Mouse (Mus musculus): Measurements from ENCODE around the gene Lypla2. TPM values are rescaled to one million over a fixed set of nuclear protein-coding genes. Genes with fewer than 3 reads are reported as not detected.

The Lypla2 gene
- 122 and 124 TPM in 2 replicates for polyA plus RNA-seq (2015; fragmentation: Nextera tagmentation; extraction: Ambion mirVana)

DNA sequence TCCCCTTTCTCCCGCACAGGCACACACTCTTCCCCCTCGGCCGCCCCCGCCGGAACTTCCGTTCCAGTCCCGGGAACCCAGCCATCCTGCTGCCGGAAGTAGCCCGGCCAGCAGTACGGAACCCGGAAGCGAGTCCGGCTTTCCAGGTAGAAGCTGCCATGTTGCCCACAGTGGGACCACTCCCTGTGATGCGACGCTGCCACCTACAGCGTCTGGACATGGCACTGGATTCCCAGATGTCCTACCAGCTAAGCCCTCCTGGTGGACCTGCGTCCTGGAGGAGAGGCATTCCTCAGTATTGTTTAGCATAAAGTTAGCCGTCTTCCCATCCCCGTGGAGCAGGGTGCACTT, at the start of gene Lypla2:
TSS of gene Lypla2 (minus strand) at position 71 of the 351 bp plus-strand sequence.
- Histone ChIP-seq H3K36me3 (peaks cover 62% of the 10 kb centered on the region), H3K4me1 (peaks cover 17% of the 10 kb centered on the region), H3K27ac (peak within 1 kb of the TSS; percentile 60), H3K27me3 (no peaks in the 10 kb centered on the region), H3K4me2 (peak within 1 kb of the TSS; percentile 91), H3K9ac (peak within 1 kb of the TSS; percentile 95), H3K9me3 (no peaks in the 10 kb centered on the region), H3K4me3 (peak within 1 kb of the TSS; percentile 95)
- ATAC-seq (ENCODE audit: borderline replicate concordance, extremely low read depth, low FRiP score, low TSS enrichment) = peak; percentile 82
- under 1% methylated on average over 19 of the region's 19 CpGs for WGBS

DNA sequence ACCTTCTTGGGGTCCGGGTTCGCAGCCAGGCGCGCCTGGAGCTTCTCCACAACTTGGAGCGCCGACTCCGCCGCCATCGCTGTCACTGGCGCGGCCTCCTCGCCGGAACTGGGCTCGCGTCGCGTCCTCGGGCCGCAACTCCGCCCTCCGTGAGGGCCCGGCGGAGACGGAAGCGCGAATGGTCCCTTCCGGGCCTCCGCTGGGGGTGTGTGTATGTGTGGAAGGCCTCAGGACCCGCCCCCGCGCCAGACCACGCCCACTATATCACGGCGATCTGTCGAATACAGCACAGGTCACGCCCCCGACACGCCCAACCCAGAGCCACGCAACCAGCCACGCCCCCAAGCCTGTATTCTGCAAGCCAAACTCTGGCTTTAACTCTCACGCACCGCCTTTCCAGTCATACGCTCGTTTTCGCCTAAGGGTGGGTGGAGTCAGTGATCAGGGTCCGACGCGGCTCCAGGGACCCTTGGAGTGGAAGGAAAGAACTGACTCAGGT, 49.2 kb upstream of the Lypla2 start, which contains the start of gene Eloa:
TSS of gene Eloa (minus strand) at position 215 of the 499 bp plus-strand sequence.
- no peaks in the 10 kb centered on the region for H3K9me3 ChIP-seq
- H3K27me3 ChIP-seq = no peaks in the 10 kb centered on the region
- peak; percentile 100 for ATAC-seq (ENCODE audit: borderline replicate concordance, extremely low read depth, low FRiP score, low TSS enrichment)
- peak within 1 kb of the TSS; percentile 71 for H3K27ac ChIP-seq
- peaks cover 14% of the 10 kb centered on the region for H3K4me1 ChIP-seq
- WGBS = 2% methylated on average over 42 of the region's 48 CpGs
- H3K9ac ChIP-seq = peak within 1 kb of the TSS; percentile 98
- H3K36me3 ChIP-seq = no peaks in the 10 kb centered on the region
- peak within 1 kb of the TSS; percentile 73 for H3K4me2 ChIP-seq
- H3K4me3 ChIP-seq = peak within 1 kb of the TSS; percentile 93

DNA sequence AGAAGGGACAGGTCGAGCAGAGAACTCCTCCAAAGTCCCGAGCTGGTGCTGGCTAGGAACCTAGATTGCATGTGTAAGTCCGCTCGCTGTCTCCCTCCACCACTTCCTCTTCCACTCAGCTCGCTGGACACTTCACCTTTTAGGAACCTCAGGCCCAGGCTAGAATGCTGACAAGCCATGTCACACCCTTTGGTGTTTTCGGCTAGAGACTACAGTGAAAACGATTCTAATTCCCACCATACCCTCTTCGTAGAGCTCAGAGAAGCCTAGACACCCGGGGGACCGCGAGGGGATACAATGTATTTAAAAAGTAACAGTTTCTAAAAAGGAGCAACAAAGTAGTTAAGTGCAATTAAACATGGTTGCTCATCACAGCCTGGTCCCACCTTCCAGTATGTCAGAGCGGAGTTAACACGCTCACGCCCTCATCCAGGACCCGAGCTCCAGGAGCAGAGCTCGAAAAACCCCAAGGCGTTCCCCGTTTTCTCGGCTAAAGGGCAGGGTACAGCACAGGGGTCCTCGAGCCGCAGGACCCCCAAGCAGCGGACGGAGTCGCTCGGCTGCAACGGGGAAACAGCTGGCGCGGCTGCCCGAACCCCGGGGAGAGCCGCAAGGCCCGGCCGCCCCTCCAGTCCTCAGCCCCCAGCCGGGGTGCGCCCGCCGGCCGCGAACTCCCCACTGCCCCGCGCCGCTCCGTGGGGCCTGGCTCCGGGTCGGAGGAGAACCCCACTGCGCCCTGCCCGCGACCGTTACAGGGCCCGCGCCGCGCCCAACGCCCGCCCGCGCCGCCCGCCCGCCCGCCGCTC, 48.5 kb upstream of the Lypla2 start:
- peaks cover 14% of the 10 kb centered on the region for H3K4me1 ChIP-seq

DNA sequence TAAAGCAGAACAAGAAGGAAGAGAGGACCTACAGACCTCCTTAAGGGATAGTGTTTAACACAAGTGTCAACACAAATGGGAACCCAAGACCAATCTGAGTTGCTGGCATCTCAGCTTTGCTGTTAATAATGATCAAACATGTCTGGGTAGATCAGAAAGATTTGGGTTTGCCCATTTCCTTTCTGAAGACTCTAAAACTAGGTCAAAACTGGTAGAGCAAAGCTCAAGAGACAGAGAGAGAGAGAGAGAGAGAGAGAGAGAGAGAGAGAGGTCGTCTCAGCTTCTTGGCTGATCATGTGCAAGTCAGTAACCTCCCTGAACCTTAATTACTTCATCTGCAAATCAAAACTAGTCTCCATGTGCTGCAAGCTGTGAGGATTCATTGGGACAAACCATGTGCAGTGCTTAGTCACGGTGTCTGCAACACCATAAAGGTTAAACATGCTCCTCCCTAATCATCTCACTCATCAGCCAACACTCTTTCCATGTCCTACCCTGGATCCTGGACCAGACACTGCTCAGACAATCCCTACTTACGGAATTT, 43.7 kb upstream of the Lypla2 start:
- WGBS = 66% methylated on average over 3 of the region's 3 CpGs
- no peak for ATAC-seq (ENCODE audit: borderline replicate concordance, extremely low read depth, low FRiP score, low TSS enrichment)

More for the DNA sequence above, 48.5 kb upstream of the Lypla2 start:
- H3K9me3 ChIP-seq = no peaks in the 10 kb centered on the region
- H3K4me2 ChIP-seq = peak overlapping the region; percentile 73
- no peaks in the 10 kb centered on the region for H3K36me3 ChIP-seq
- H3K9ac ChIP-seq = peak overlapping the region; percentile 98
- H3K27ac ChIP-seq = peak overlapping the region; percentile 71
- H3K4me3 ChIP-seq = peak overlapping the region; percentile 93
- ATAC-seq (ENCODE audit: borderline replicate concordance, extremely low read depth, low FRiP score, low TSS enrichment) = peak; percentile 80
- under 1% methylated on average over 60 of the region's 62 CpGs for WGBS
- no peaks in the 10 kb centered on the region for H3K27me3 ChIP-seq

DNA sequence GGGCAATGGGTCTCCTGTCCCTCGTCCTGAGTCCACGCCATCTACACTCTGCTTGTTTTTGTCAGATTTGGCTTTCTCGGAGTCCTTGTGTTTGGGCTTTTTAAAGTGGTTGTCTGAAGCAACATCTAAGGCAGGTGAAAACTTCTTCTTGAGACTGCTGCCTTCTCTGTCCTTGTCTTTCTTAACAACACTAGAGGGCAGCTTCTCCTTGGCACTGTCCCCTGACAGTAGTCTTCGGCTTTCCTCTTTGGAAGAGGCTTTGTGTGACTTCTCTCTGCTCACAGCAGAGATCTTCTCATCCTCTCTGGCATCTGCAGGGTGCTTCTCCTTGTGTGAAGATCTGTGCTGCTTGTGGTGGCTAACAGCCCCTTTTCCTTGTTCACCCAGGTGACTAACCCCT, 38.2 kb upstream of the Lypla2 start:
- no peaks in the 10 kb centered on the region for H3K27me3 ChIP-seq
- H3K4me1 ChIP-seq = no peaks in the 10 kb centered on the region
- no peak overlapping the region for H3K4me3 ChIP-seq
- no peak for ATAC-seq (ENCODE audit: borderline replicate concordance, extremely low read depth, low FRiP score, low TSS enrichment)
- no peak overlapping the region for H3K9ac ChIP-seq
- peaks cover 77% of the 10 kb centered on the region for H3K36me3 ChIP-seq
- H3K9me3 ChIP-seq = no peaks in the 10 kb centered on the region
- 88% methylated on average over 4 of the region's 4 CpGs for WGBS
- no peak overlapping the region for H3K4me2 ChIP-seq
- H3K27ac ChIP-seq = no peak overlapping the region

More for the DNA sequence above, 43.7 kb upstream of the Lypla2 start:
- Histone ChIP-seq H3K4me2 (no peak overlapping the region), H3K4me1 (peaks cover 14% of the 10 kb centered on the region), H3K27ac (no peak overlapping the region), H3K27me3 (no peaks in the 10 kb centered on the region), H3K9ac (no peak overlapping the region), H3K4me3 (no peak overlapping the region), H3K36me3 (peaks cover 28% of the 10 kb centered on the region), H3K9me3 (no peaks in the 10 kb centered on the region)

DNA sequence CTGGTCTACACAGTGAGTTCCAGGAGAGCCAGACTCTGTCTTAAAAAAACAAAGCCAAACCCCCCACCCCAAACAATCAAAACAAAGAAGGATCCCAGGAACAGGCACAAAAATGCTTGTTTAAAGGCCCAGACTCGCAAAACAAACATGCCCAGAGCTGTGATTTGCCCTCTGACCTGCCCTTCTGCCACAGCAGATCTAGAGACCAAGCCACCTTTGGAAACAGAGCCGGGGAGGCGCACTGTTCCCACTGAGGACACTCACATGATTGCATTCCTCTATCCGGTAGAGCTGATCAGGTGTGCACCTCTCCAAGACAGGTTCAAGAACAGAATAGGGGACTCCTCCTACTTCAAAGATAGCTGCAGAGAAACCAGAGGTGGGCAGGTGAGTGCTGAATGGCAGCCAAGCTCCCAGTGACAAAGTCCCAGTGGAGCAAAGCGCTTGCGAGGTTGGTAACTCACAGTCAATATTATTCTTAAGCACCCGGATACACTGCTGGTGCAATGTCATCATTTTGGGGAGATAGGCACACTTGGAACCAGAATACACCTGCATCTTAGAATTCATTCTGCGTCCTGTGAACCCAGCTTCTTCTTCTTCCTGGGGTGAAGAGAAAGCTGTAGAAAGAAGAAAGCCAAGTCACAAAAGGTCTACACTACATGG, 36.5 kb upstream of the Lypla2 start:
- Histone ChIP-seq H3K4me1 (no peaks in the 10 kb centered on the region), H3K4me3 (no peak overlapping the region), H3K9me3 (no peaks in the 10 kb centered on the region), H3K4me2 (no peak overlapping the region), H3K27me3 (no peaks in the 10 kb centered on the region), H3K36me3 (peaks cover 91% of the 10 kb centered on the region), H3K9ac (no peak overlapping the region), H3K27ac (no peak overlapping the region)
- no peak for ATAC-seq (ENCODE audit: borderline replicate concordance, extremely low read depth, low FRiP score, low TSS enrichment)
- WGBS = 81% methylated on average over 8 of the region's 8 CpGs

DNA sequence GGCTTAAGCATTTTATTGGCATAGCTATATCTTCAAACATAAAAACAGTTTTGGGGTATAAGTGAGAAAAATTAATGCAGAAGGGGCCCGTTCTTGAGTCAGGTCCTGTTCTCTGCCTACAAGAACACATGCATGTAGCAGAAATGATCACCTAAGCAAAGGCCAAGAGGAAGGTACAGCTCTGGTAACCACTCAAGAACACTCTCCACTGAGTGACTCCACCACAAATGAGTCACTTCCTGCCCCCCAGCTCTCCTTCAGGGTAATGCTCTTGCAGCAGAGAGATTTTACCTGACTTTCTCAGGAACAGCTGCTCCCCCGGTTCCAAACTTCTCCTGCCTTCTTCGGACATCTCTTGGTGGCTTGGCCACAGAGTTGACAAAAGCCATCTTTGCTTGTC, 34.4 kb upstream of the Lypla2 start:
- Histone ChIP-seq H3K4me1 (no peaks in the 10 kb centered on the region), H3K36me3 (peaks cover 92% of the 10 kb centered on the region), H3K4me2 (no peak overlapping the region), H3K27me3 (no peaks in the 10 kb centered on the region), H3K4me3 (no peak overlapping the region), H3K9ac (no peak overlapping the region), H3K27ac (no peak overlapping the region), H3K9me3 (no peaks in the 10 kb centered on the region)
- WGBS = 81% methylated on average over 3 of the region's 3 CpGs
- no peak for ATAC-seq (ENCODE audit: borderline replicate concordance, extremely low read depth, low FRiP score, low TSS enrichment)

DNA sequence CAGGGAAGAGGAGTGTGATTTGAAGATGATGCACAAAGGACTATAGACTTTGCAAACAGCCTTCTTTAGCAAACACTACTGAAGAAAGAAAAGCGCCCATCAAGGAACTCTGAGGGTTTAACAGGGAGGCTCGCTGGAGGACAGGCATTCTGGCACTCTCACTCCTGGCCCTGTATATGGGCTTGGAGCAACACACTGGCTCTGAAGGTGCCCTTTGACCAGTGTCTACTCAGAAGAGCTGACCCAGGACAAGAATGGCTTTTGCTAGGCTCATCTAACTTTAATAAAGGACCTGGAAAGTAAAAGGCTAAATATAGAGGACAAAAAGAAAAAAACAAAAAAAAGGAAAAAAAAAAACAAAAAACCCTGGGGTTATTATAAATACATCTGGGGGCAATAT, 32.5 kb upstream of the Lypla2 start:
- WGBS = 91% methylated on average over 2 of the region's 2 CpGs
- Histone ChIP-seq H3K36me3 (peaks cover 76% of the 10 kb centered on the region), H3K4me2 (no peak overlapping the region), H3K4me3 (no peak overlapping the region), H3K27me3 (no peaks in the 10 kb centered on the region), H3K27ac (no peak overlapping the region), H3K4me1 (no peaks in the 10 kb centered on the region), H3K9me3 (no peaks in the 10 kb centered on the region), H3K9ac (no peak overlapping the region)
- ATAC-seq (ENCODE audit: borderline replicate concordance, extremely low read depth, low FRiP score, low TSS enrichment) = no peak

DNA sequence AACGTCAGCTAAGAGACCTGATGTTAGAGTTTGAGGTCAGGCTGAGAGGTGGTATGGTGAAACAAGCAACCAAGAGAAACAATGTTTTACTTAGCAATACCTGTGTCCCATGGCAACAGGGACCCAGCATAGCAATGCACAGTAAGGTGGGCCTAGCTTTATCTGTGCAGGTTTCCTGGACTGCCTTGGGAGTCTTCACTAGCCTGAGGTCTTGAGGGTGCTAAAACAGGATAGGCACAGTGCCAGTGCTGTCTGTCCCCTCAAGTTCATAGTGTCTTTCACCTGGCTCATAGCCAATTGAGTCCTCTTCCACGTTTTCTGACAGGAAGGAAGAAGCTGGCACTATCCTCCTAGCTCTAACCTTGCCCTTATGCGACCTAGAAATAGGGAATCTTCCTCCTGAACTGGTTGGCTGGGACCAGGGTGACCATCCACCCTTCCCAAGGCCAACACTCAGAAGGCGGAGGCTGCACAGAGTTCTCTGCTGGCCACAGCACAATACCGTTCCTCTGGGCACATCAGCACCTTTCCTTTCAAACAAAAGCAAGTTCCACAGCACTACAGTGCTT, 31.8 kb upstream of the Lypla2 start:
- H3K4me3 ChIP-seq = no peak overlapping the region
- peaks cover 69% of the 10 kb centered on the region for H3K36me3 ChIP-seq
- H3K4me2 ChIP-seq = no peak overlapping the region
- WGBS = 76% methylated on average over 5 of the region's 5 CpGs
- H3K27me3 ChIP-seq = no peaks in the 10 kb centered on the region
- no peak for ATAC-seq (ENCODE audit: borderline replicate concordance, extremely low read depth, low FRiP score, low TSS enrichment)
- no peaks in the 10 kb centered on the region for H3K4me1 ChIP-seq
- H3K9me3 ChIP-seq = no peaks in the 10 kb centered on the region
- H3K9ac ChIP-seq = no peak overlapping the region
- H3K27ac ChIP-seq = no peak overlapping the region

DNA sequence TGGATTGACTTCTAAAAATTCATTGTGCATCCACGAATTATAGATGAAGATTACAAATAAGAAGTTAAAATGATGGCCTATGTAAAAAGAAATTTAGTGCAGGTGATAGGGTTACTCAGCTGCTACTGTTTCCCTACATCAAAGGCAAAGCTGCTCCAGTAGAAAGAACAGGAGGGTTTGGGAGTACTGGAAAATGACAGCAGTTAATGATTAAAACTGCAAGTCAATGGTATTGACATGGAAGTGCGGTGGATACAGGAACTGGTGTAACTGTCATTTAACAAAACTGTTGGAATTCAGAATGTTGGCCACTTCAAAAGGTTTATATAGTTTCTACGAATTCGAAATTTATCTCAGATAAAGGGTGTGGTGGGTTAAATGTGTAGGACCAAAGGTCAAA, 22.7 kb upstream of the Lypla2 start:
- H3K27me3 ChIP-seq = no peaks in the 10 kb centered on the region
- ATAC-seq (ENCODE audit: borderline replicate concordance, extremely low read depth, low FRiP score, low TSS enrichment) = no peak
- H3K4me1 ChIP-seq = no peaks in the 10 kb centered on the region
- H3K9ac ChIP-seq = no peak overlapping the region
- no peaks in the 10 kb centered on the region for H3K9me3 ChIP-seq
- no peak overlapping the region for H3K4me3 ChIP-seq
- no peaks in the 10 kb centered on the region for H3K36me3 ChIP-seq
- no peak overlapping the region for H3K4me2 ChIP-seq
- no peak overlapping the region for H3K27ac ChIP-seq
- 77% methylated on average over 4 of the region's 4 CpGs for WGBS

DNA sequence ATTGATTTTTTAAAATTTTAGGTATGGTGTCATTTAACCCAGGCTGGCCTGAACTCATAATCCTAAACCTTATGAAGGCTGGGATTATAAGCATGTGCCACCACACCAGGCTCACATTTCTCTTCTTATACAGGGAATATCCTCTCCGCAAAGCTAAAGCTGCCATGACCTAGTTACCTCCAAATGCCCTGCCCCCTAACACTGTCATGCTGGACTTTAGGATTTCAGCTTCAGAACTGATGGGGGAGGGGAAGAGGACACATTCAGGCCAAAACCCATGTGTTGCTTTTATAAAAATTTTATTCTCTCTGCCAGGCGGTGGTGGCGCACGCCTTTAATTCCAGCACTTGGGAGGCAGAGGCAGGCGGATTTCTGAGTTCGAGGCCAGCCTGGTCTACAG, 21.5 kb upstream of the Lypla2 start:
- 98% methylated on average over 6 of the region's 6 CpGs for WGBS
- no peak overlapping the region for H3K4me3 ChIP-seq

More for the DNA sequence above, 21.5 kb upstream of the Lypla2 start:
- Histone ChIP-seq H3K9ac (no peak overlapping the region), H3K27me3 (no peaks in the 10 kb centered on the region), H3K4me2 (no peak overlapping the region), H3K9me3 (no peaks in the 10 kb centered on the region), H3K36me3 (no peaks in the 10 kb centered on the region), H3K27ac (no peak overlapping the region), H3K4me1 (no peaks in the 10 kb centered on the region)
- ATAC-seq (ENCODE audit: borderline replicate concordance, extremely low read depth, low FRiP score, low TSS enrichment) = no peak

All from lung, embryonic 15.5 days (tissue).